Mouse (Mus musculus) lung, adult 10 weeks (tissue): ENCODE data around the gene C1ql3. TPM values are rescaled to one million over a fixed set of nuclear protein-coding genes. Genes with fewer than 3 reads are reported as not detected.

Source experiments
- polyA plus RNA-seq: library from polyadenylated mRNA; stranded (reverse); fragments of 350-450 nt; fragmentation: Illumina TruSeq; extraction: RNeasy Lipid Tissue Mini Kit (QIAGEN cat#74804); gene quantifications from one replicate; pipeline ENCODE4 v1.2.3, GENCODE M21; 2014; ENCODE audit warnings: low read depth, low replicate concordance; ENCODE audit not compliant: insufficient read depth

C1ql3 gene
- polyA plus RNA-seq: not detected

DNA sequence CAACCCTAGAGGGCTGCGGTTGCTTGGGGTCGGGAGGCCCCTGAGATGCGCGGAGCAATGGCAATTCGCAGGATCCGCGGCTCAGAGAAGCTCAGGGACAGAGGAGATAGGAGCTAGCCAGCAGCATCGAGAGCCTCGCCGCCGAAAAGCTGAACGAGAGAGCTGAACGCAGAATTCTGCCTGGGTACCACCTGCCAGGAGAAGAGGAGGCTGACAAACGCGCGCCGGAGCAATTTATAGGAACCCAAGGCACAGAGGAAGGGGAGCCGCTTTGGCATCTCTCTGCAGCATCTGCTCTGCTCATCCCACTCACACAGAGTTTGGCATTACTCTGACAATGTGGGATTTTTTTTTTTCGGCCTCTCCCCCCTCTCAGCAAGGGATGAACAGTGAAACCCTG lies at the start of gene C1ql3:
Gene C1ql3, minus strand, starts transcription at position 335 of the 400 bp plus-strand sequence.

Other genes starting within 250 kb of the C1ql3 start
- gene Pter, start 87.8 kb downstream of the C1ql3 start, polyA plus RNA-seq: 5.2 TPM